Mouse (Mus musculus): ENCODE data around the gene Prmt1. TPM values are rescaled to one million over a fixed set of nuclear protein-coding genes. Genes with fewer than 3 reads are reported as not detected.

Prmt1 gene
- polyA plus RNA-seq, 1 experiment from 2014 or later: 76.8 TPM

GRCm38 (mm10) chr7:45007141-45007540, 20.8 kb upstream of the Prmt1 start:
- Histone ChIP-seq H3K9me3 (ENCODE audit: low read length) (no peaks in the 10 kb centered on the region), H3K9ac (replicated peaks) (no peak overlapping the region), H3K4me2 (ENCODE audit: low read depth, low read length) (no peak overlapping the region), H3K27me3 (ENCODE audit: insufficient read depth, low read length) (no peaks in the 10 kb centered on the region), H3K27ac (ENCODE audit: low read depth) (no peak overlapping the region), H3K36me3 (replicated peaks; ENCODE audit: insufficient read depth, low read length) (peaks cover 90% of the 10 kb centered on the region), H3K4me3 (ENCODE audit: low read depth, low read length) (no peak overlapping the region), H3K4me1 (ENCODE audit: insufficient read depth) (no peaks in the 10 kb centered on the region)
- TF ChIP-seq CTCF (IDR thresholded peaks at IDR 0.05; ENCODE audit: low read depth): no peak
- TF ChIP-seq EP300 (IDR thresholded peaks at IDR 0.05; ENCODE audit: low read depth): no peak
- 96% methylated on average over 29 of the region's 29 CpGs for WGBS (ENCODE audit: insufficient replicate concordance)
- ATAC-seq (no peak), DNase-seq (no peak)

DNA sequence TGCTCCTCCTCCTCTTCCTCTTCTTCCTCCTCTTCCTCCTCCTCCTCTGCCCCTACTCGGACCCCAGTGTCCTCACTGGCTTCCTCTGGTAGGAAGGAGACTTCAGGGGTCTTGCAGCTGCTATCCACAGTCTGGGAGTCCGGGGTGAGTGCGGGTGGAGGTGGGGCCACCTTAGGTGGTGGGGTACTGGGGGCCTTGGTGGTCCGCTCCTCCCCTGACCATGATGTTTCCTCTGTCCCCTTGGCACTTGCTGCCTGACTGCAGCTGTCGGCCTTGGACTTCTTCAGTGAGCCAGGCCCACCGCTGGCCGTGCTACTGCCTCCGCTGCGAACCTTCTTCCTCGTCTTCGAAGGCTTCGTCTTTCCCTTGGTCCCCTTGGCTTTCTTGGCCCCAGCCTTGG, 20.1 kb upstream of the Prmt1 start:
- 89% methylated on average over 12 of the region's 12 CpGs for WGBS (ENCODE audit: insufficient replicate concordance)

DNA sequence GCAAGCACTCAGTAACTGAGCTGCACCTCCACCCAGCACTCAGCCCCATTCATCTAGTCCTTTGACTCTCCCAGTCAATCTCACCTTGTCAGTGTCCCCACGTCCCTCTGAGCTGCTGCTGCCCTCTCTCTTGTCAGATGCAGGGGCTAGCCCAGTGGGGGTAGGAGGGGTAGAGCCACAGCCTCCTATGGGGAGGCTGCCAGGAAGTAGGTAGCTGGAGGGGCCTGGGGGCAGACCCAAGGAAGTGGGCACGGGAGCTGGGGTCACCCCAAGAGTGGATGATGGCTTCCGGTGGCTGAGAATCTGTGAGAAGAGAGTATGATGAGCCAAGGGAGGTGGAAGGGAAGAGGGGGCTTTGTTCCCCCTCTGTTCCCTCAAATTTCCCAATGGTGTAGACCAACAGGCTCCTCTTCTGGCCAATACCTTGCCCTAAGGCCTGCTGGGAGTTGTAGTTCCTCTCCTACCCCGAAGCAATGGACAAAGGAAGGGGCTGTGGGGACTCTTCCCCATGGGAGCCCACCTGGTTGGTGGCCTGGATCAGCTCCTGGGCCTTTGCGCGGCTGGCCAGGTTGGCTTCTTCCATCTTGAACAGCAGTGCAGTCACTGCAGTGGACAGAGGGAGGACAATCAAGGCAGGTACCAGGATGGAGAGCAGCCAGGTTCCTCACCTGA, 19.1 kb upstream of the Prmt1 start:
- no peaks in the 10 kb centered on the region for H3K27me3 ChIP-seq (ENCODE audit: insufficient read depth, low read length)
- H3K4me1 ChIP-seq (ENCODE audit: insufficient read depth): no peaks in the 10 kb centered on the region
- WGBS (ENCODE audit: insufficient replicate concordance): 71% methylated on average over 6 of the region's 6 CpGs
- no peak overlapping the region for H3K4me3 ChIP-seq (ENCODE audit: low read depth, low read length)
- DNase-seq: no peak
- no peak overlapping the region for H3K9ac ChIP-seq (replicated peaks)
- H3K27ac ChIP-seq (ENCODE audit: low read depth): no peak overlapping the region
- H3K9me3 ChIP-seq (ENCODE audit: low read length): no peaks in the 10 kb centered on the region
- no peak overlapping the region for H3K4me2 ChIP-seq (ENCODE audit: low read depth, low read length)
- peaks cover 93% of the 10 kb centered on the region for H3K36me3 ChIP-seq (replicated peaks; ENCODE audit: insufficient read depth, low read length)
- TF ChIP-seq EP300 (IDR thresholded peaks at IDR 0.05; ENCODE audit: low read depth): no peak
- TF ChIP-seq CTCF (IDR thresholded peaks at IDR 0.05; ENCODE audit: low read depth): no peak
- ATAC-seq: no peak

More for the DNA sequence above, 20.1 kb upstream of the Prmt1 start:
- Histone ChIP-seq H3K36me3 (replicated peaks; ENCODE audit: insufficient read depth, low read length) (peaks cover 91% of the 10 kb centered on the region), H3K27ac (ENCODE audit: low read depth) (no peak overlapping the region), H3K4me1 (ENCODE audit: insufficient read depth) (no peaks in the 10 kb centered on the region), H3K4me2 (ENCODE audit: low read depth, low read length) (no peak overlapping the region), H3K4me3 (ENCODE audit: low read depth, low read length) (no peak overlapping the region), H3K27me3 (ENCODE audit: insufficient read depth, low read length) (no peaks in the 10 kb centered on the region), H3K9ac (replicated peaks) (no peak overlapping the region), H3K9me3 (ENCODE audit: low read length) (no peaks in the 10 kb centered on the region)
- TF ChIP-seq EP300 (IDR thresholded peaks at IDR 0.05; ENCODE audit: low read depth): no peak
- no peak for TF ChIP-seq CTCF (IDR thresholded peaks at IDR 0.05; ENCODE audit: low read depth)
- ATAC-seq (no peak), DNase-seq (no peak)

DNA sequence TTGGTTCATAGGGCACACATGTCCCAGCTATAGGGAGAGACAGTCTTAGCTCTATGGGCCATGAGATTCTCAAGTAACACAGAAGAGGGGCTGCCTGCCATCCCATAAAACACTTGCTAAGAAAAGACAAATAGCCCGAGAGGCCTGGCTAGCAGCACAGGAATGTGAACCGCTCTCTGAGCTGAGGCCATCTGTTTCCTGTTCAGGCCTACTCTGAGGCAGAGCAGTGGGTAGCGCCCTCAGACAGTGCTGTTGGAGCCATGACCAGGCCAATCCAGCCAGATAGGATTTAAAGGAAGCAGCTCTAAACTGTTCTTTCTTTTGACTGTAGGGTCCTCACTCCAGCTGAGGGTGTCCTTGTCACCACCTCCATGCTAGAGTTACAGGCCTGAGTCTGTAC, 18.2 kb upstream of the Prmt1 start:
- H3K4me2 ChIP-seq (ENCODE audit: low read depth, low read length): no peak overlapping the region
- H3K9me3 ChIP-seq (ENCODE audit: low read length): no peaks in the 10 kb centered on the region
- no peak overlapping the region for H3K4me3 ChIP-seq (ENCODE audit: low read depth, low read length)
- H3K36me3 ChIP-seq (replicated peaks; ENCODE audit: insufficient read depth, low read length): peaks cover 97% of the 10 kb centered on the region
- H3K27ac ChIP-seq (ENCODE audit: low read depth): no peak overlapping the region
- H3K9ac ChIP-seq (replicated peaks): no peak overlapping the region
- DNase-seq: no peak
- no peaks in the 10 kb centered on the region for H3K27me3 ChIP-seq (ENCODE audit: insufficient read depth, low read length)
- peaks cover 3% of the 10 kb centered on the region for H3K4me1 ChIP-seq (ENCODE audit: insufficient read depth)
- 60% methylated on average over 3 of the region's 3 CpGs for WGBS (ENCODE audit: insufficient replicate concordance)
- TF ChIP-seq EP300 (IDR thresholded peaks at IDR 0.05; ENCODE audit: low read depth) (no peak), CTCF (IDR thresholded peaks at IDR 0.05; ENCODE audit: low read depth) (no peak)
- no peak for ATAC-seq

DNA sequence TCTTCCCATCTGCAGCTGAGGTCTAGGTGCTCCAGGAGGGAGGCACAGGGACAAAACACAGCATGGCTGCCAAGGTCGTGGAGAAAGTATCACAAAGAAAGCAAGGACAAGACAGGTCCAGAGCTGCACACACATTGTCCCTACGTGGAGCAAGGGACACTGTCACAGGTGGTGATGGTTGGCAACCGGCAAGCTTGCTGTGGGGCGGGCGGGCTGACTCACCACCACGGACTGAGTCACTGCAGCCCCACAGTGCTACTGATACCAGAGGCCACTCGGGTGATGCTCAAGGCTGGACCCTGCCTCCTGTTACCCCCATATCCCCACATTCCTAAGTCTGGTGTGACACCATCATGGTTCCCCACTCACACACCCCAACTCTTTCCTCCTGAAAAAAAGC, 16.1 kb upstream of the Prmt1 start:
- TF ChIP-seq CTCF (IDR thresholded peaks at IDR 0.05; ENCODE audit: low read depth) (no peak), EP300 (IDR thresholded peaks at IDR 0.05; ENCODE audit: low read depth) (no peak)
- WGBS (ENCODE audit: insufficient replicate concordance): 72% methylated on average over 7 of the region's 7 CpGs
- DNase-seq (no peak), ATAC-seq (no peak)
- Histone ChIP-seq H3K4me1 (ENCODE audit: insufficient read depth) (peaks cover 12% of the 10 kb centered on the region), H3K27ac (ENCODE audit: low read depth) (no peak overlapping the region), H3K27me3 (ENCODE audit: insufficient read depth, low read length) (no peaks in the 10 kb centered on the region), H3K4me3 (ENCODE audit: low read depth, low read length) (no peak overlapping the region), H3K9ac (replicated peaks) (no peak overlapping the region), H3K36me3 (replicated peaks; ENCODE audit: insufficient read depth, low read length) (peaks cover 79% of the 10 kb centered on the region), H3K4me2 (ENCODE audit: low read depth, low read length) (no peak overlapping the region), H3K9me3 (ENCODE audit: low read length) (no peaks in the 10 kb centered on the region)

DNA sequence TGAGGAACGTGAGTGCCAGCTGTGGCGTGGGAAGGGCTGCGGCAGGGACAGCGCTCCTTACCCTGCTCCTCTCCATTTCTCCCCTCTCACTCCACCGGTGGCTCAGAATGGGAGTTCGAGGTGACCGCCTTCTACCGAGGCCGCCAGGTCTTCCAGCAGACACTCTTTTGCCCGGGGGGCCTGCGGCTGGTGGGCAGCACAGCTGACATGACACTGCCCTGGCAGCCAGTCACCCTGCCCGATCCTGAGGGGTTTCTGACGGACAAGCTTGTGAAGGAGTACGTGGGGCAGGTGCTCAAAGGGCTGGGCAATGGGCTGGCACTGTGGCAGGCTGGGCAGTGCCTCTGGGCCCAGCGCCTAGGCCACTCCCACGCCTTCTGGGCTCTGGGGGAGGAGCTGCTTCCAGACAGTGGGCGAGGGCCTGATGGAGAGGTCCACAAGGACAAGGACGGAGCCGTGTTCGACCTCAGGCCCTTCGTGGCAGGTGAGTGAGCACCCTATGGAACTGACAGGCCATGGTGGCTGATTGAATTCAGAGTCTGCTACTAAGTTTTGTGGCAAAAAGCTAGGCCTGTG, 14.3 kb upstream of the Prmt1 start:
- ATAC-seq: no peak
- H3K4me1 ChIP-seq (ENCODE audit: insufficient read depth): peaks cover 25% of the 10 kb centered on the region
- H3K27ac ChIP-seq (ENCODE audit: low read depth): no peak overlapping the region
- no peak overlapping the region for H3K4me3 ChIP-seq (ENCODE audit: low read depth, low read length)
- no peak for DNase-seq
- H3K4me2 ChIP-seq (ENCODE audit: low read depth, low read length): no peak overlapping the region
- H3K27me3 ChIP-seq (ENCODE audit: insufficient read depth, low read length): no peaks in the 10 kb centered on the region
- H3K9me3 ChIP-seq (ENCODE audit: low read length): no peaks in the 10 kb centered on the region
- WGBS (ENCODE audit: insufficient replicate concordance): 83% methylated on average over 21 of the region's 21 CpGs
- peaks cover 62% of the 10 kb centered on the region for H3K36me3 ChIP-seq (replicated peaks; ENCODE audit: insufficient read depth, low read length)
- TF ChIP-seq EP300 (IDR thresholded peaks at IDR 0.05; ENCODE audit: low read depth): no peak
- no peak for TF ChIP-seq CTCF (IDR thresholded peaks at IDR 0.05; ENCODE audit: low read depth)
- no peak overlapping the region for H3K9ac ChIP-seq (replicated peaks)

All from liver, postnatal 0 days (tissue).